Mouse (Mus musculus): ENCODE data around the gene Notch1.

- TF ChIP-seq CEBPB (IDR thresholded peaks at IDR 0.05; ENCODE audit: insufficient read depth, poor library complexity, severe bottlenecking) (no peak), USF1 (IDR thresholded peaks at IDR 0.05; ENCODE audit: low read depth) (no peak)
These were observed 57.0 kb downstream of the Notch1 start for GRCm38 (mm10) chr2:26459478-26459877.
